Mouse (Mus musculus): Measurements from ENCODE around the gene Cryba4.

Gene Cryba4

DNA sequence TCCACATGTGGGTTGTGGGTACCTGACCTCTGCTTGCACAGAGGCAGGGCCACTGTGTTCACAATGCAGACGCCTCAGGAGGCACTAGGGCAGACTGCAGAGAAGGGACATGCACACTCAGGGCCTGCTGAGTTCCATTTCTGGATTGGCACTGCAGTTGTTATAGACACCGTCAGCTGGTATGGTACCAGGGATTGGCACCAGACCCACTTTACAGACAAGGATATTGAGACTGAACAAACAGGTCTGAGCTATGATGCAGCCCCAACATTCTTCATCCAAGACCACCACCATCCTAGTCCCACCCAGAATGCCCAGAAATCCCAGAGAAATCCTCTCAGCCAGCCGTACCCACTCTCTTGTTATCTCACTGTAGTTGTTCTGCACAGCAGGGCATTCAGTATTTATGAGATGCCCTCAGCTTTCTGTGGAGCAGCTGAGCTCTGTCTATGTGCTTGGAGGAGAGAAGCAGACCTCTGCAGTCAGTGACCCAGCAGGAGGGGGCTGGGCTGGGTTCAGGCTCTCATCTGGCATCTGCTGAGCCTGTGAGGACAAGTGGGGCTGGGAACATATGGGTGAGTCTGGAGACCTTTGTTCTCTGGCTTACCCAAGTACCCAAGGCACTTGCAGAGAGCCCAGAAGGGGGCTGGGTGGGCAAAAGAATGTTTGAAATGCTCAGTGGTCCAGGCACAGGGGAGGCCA is 13.4 kb downstream of the Cryba4 start:
- in situ Hi-C loops (cut with MboI, MseI) = no loop called here

DNA sequence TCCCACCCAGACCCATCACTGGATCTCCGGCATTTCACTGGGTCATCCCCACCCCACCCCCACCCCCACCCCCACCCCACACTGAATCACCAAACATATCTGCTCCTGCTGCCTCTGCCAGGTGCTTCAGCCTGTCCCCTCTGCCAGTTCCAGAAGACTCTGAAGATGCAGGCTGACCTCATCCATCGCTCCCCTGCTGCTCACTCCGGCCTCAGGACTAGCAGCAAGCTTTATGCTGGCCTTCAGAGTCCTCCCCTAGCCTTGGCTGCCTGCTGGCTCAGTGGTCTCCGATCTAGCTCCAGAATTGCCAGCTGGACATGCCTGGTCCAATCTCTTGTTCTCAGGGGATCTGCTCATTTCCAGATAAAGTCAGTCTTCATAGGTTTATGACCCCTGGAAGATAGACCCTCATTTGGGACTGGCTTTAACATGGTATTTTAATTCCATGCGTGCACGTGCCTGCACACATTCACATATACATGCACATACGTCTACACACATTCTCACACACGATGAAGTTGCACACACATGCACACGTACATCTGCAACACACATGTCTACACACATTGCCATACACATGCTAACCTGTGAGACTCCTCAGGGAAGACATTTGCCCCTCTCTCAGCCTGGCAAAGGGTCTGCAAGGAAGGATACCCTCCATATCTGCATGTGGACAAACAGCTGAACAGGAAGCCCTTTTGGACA is 14.3 kb downstream of the Cryba4 start:
- in situ Hi-C loops (cut with MboI, MseI) = no loop called here

DNA sequence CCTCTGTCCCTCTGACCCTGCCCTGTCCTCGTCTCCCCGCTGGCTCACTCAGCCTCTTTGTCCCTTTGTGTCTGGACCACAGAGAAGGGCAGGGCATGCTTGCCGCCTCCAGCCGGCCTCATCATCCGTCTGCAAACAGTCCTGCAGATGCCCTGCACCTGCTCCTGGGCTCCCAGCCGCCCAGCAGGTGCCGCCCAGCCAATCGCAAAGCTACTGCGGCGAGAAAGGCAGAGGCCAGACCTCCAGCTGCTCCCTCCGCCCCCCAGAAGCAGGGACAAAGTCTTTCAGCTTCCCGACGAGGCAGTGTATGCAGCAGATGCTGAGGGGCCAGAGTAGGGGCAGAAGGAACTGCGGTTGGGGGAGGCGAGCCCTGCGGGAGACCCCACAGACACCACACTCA is 14.9 kb downstream of the Cryba4 start:
- in situ Hi-C loops (cut with MboI, MseI) = no loop called here

DNA sequence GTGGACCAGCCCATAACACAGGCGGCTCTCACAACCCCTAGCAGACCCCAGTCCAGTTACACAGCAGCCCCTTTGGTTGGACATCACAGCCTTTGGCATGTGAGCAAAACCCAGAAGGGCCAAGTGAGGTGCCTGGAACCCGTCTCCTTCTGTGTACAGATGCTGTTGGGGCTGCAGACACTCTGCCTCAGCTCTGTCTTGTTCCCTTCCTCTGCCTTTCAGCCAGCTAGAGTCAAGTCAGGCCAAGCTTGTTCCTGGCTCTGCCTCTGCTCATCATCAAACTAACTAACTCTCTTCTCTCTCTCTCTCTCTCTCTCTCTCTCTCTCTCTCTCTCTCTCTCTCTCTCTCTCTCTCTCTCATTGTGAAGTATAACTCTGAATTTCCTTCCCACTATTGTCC is 15.7 kb downstream of the Cryba4 start:
- in situ Hi-C loops (cut with MboI, MseI) = no loop called here

DNA sequence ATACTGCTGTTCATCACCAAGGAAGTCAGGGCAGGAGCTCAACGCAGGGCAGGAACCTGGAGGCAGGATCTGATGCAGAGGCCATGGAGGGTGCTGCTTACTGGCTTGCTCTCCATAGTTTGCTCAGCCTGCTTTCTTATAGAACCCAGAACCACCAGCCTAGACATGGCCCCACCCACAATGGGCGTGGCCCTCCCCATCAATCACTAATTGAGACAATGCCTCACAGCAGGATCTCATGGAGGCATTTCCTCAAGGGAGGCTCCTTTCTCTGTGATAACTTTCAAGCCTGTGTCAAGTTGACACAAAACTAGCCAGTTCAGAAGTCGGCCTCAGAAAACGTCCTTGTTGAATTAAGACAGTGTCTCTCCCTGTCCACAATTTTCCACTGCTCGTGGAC is 16.5 kb downstream of the Cryba4 start:
- in situ Hi-C loops (cut with MboI, MseI) = no loop called here

DNA sequence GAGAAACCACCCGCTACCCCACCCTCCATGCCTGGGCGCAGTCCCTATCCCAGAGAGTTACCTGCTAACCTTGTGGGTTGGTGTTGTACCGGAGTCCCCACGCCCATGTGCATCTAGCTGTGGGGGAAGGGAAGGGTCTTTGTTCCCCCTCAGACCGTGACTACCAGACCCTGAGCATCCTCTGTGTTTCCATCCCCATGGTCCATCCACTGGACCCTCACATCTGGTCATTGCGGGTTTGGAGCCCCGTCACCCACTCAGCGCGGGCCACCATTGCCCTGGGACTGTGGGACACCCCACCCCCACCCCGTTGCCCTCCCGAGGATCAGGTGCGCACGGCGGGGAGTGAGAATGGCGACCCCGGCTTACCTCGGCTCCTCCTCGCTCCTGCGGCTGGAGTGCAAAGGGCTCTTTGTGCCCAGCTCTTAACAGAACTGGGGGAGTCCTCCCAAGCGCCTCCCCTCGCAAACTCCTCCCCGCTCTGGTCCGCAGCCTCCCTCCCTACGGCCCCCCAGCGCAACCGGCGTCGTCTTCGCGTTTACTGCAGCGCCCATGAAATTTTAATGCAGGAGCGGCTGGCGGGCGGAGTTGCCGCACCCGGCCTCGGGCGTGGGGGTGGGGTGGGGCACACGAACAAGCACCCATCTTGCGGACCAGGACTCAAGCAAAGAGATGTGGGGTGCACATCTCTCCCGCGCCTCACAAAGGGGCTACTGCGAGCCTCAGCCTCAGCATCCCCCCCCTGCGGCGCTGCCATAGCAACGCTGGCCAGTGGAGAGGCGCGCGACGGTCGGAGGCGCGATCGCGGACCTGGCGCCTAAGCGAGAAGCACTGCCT is 23.9 kb downstream of the Cryba4 start:
- in situ Hi-C loops (cut with MboI, MseI) = no loop called here

DNA sequence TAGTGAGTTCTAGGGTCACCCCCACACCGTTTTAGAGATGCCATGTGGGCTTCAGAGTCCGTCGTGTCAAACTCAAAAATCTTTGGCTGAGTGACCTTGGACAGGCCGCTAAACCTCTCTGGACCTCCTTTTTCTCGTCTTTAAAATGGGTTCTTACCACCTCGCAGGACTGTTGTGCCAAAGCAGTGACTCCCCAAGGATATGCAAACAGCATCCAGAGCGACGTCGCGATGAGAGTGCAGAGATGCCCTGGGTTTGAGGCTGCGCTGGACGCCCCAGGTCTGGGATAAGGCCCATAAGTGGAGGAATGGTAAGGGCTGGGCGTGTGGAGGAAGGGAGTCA is 24.4 kb downstream of the Cryba4 start:
- in situ Hi-C loops (cut with MboI, MseI) = no loop called here

DNA sequence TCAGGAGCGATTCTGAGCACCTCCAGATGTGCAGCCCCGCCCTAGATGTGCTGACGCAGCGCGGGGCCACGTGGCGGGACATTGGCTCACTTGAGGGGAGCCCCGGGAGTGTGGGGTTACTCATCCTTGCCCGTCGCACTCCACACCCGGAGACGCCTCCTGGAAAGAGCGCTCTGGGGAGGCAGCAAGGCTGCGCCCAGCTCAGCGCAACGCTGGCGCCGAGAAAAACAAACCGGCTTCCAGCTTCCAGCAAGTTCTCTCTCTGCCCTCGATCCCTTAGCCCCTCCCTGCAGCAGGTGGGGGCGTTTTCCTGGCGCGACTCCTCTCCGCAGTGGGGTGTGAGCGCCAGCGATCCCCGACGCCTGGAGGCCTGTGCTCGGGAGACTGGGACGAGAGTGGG is 25.0 kb downstream of the Cryba4 start:
- in situ Hi-C loops (cut with MboI, MseI) = no loop called here

DNA sequence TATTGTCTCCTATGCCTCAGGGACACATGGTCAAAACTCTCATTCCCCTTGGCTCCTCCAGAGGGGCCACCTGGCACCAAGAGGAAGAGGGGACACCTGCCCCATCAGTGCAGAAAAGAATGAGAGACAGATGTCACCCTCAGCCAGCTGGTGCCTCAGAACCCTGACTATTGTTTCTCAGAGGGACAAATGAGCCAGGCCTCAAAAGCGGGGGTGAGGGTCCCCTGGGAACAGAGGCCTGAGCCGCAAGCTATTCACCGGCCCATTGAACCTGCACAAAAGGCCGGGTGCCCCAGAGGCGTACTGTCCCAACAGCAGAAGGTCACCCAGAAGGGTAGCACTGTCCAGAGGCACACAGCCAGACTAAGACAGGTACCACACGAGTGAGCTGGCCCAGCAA is 26.7 kb downstream of the Cryba4 start:
- in situ Hi-C loops (cut with MboI, MseI) = no loop called here

DNA sequence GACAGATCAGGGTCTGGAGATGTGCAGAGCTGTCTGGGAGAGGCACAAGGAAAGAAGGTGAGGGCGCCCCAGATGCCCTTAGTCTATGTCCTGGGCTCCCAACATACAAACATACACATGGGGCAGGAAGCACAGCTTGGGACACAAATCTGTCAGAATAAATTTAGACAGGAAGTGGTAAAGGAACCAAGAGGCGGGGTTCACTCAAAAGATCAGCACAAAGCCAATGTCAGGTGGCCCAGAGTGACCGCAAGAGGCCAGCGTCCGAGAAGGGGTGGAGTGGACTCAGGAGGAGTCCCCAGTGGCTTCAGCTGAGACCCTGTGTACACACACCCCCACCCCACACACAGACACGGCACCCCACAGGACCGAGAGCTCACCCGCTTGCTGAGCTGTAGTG is 32.1 kb downstream of the Cryba4 start:
- in situ Hi-C loops (cut with MboI, MseI) = no loop called here

DNA sequence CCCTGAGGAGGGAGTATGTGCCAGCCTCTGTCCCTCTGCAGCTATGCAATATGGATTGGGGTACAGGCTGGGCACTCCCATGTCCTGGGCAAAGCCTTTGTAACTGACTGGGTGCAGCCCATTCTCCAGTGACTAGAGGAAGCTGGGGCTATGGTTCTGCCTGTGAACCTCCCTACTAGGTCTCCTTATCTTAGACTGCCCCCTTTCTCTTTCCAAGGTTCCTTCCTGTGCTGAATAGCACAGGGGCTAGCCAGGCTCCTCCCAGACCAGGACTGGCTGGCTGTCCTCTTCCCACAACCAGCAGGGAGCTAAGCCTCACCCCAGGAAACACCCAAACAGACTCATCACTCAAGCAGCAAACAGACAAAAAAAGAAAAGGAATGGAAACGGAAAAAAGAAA is 32.9 kb downstream of the Cryba4 start:
- in situ Hi-C loops (cut with MboI, MseI) = no loop called here

DNA sequence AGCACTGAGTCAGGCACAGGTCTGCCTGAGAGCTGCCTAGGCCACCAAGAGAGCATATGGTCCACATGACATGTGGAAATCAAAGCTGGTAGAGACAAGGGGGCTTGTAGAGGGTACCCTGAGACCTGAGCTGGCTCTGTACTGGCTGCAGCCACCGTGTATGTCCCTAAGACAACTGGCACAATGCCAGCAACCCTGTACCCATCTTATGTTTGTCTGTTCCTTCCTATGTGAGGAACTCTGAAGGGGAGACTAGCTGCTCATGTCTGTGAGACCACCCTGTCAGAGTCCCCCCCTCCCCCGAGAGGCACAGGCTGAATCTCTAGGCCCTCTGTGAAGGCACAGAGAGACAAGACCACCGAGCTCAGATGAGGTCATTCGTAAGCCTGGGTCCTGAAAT is 33.6 kb downstream of the Cryba4 start:
- in situ Hi-C loops (cut with MboI, MseI) = no loop called here

DNA sequence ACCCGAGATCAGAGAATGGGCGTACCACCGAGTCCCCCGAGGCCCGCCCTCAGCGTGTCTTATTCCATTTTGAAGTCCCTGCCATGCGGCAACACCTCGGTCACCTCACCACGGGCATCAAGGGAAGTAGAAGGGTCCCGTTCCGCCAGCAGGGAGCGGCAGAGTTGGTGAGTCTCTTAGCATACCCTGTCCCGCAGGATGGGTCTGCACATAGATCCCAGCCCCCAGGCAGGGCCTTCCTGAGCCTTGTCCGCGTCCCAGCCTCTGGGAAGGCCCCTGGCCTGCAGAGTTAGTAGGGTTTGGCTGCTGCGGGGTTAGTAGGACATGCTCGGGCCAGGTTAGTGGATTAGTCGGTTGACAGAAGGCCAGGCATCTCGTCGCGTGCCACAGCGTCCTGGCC is 35.3 kb downstream of the Cryba4 start:
- in situ Hi-C loops (cut with MboI, MseI) = no loop called here

DNA sequence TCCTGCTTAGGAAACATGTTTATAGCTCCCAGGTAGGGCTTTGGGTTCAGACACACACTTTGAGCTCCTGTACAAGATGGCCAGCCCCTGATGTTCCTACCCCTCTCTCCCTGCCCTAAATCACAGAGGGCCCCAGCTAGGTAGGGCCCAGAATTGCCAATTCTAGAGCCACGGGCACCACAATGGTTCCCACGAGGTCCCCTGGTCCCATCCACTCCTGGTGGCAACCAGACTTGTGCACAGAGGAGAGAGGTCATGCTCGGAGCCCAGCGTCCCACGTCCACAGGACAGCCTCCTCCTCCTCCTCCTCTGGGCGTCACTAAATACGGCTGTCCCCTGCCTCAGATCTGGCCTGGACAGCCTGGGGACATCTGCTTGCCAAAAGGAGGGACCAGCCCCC is 36.0 kb downstream of the Cryba4 start:
- in situ Hi-C loops (cut with MboI, MseI) = no loop called here

DNA sequence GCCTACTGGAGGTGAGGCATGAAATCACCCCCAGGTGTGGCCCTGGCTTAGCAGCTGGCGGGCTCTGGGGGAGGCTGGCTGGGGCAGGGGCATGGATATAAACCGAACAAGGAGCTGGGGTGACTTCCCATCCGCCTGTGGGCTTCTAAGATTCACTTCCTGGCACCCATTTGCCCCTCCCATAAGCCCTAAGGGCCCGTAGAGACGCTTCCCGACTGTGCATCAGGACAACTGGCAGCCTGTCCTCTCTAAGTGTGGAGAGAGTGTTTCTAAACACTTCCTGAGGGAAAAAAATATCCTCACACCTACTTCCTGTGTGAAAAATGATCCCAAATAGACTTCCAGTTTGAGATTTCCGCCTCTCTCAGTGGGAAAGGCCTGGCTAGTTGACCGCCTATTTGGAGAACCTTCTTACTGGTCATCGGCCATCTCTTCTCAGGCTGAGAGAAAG is 36.5 kb downstream of the Cryba4 start:
- in situ Hi-C loops (cut with MboI, MseI) = no loop called here

DNA sequence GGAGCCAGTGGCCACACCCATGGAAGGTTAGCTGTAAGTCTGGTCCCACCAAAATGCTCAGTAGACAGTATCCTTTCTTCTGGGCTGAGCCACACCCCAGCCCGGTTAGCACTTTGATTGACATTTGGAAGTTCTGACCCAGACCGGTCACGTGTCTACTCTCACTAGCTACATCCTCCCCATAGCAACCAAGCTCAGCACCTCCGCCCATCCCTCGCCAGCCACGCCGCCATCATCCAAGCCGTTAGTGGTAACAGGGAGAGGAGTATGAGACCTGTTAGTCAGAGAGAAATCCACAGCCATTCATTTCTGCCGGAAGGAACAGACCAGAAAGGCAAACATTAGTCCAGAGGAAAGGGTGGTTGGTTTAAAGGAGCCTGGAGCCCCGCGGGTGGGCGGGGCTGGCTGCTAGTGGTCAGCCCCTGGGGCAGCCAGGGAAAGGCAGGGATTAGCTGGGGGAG is 37.0 kb downstream of the Cryba4 start:
- in situ Hi-C loops (cut with MboI, MseI) = no loop called here

DNA sequence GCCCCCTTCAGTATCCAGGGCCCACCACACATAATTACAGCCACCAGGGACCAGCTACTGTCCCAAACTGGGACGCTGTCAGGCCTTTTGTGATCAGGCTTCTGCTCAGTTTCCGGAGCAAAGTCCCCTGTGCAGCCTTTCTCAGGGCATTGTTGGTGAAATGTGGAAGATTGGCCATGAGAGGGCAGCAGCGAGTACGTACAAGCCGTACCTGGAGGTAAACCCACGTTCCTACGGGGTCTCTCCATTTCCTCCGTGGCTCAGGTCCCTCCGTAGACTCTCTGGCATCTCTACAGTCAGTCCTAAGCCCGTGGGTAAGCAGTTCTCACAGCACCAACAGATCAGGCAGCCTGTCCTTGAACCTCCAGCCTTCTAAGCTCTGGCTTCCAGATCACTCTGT is 37.9 kb downstream of the Cryba4 start:
- in situ Hi-C loops (cut with MboI, MseI) = no loop called here

DNA sequence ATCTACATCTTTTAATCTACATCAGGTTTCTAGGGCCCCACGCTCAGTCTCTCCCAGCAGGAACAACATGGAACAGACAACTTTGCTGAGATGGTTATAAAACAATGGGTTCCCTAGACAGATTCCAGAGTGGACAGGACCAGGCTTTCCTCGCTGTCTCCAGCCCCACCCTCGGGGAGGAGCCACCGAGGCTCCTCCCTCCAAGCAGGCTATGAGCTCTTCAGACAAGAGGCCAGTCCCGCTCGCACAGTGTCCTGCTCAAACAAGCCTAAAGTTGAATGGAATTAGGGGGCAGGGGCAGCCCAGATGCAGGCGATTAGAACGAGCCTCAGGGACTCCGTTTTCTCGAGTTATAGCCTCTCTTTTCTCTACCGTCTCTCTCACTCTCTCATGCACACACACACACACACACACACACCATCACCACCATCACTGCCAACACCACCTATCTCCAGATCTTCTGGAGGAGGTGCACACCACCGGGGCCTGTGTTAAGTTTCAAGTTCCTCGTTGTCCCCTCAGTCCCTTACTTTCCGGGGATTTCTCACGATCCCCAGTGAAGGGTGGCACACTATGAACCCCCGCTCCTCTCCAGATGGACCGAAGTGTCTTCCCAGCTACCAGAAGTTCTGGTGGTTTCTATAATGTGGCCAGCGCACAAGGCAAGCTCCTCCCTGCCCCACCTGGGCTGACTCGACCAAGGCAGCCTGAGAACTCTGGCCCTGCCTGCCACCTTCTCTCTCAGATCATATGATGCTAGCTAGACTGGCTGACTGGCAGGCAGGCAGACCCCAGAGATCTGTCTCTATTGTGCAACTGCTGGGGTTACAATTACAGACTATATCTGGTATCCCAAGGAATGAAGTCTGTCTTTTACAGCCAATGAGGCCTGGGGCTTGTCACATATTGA is 38.7 kb downstream of the Cryba4 start:
- in situ Hi-C loops (cut with MboI, MseI) = no loop called here

DNA sequence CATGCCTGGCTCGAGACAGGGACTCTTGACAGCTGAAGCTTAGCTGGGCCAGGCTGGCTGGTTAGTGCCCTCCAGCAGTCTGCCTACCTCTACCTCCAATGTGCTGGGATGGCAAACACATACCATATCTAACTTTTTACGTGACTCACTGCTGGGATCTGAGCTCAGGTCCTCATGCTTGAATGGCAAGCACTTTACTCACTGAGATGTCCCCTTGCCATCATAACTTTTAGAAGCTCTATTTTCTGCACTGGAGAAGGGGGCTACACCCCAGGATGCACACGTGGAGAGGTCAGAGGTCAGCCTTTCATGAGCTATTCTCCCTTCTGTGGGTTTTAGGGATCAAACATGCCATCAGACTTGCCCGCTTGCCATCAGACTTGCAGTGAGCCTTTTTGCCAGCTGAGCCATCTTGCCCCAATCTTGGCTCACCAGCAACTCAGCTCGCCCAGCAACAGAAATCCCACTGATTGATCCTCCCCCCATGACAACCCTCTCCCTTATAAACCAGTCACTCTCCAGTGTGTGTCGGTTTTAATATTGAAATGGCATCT is 39.5 kb downstream of the Cryba4 start:
- in situ Hi-C loops (cut with MboI, MseI) = no loop called here

DNA sequence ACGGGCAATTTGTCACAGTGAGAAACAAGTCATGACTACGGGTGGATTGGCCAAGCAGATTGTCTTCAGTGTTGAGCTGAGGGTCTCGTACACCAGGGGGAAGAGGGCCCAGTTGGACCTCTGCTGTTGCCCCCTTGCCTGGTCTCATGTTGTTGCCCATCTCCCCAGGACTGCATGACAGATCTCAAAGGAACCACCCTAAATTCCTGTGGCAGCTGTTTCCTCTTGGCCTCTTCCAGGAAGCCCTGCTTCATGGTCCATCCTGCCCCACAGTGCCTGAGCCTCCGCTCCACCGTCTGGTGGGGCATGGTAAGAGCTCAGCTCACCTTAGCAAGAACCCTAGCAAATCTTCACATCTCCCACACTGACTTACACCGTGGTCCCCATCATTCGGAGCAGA is 40.4 kb downstream of the Cryba4 start:
- in situ Hi-C loops (cut with MboI, MseI) = no loop called here

DNA sequence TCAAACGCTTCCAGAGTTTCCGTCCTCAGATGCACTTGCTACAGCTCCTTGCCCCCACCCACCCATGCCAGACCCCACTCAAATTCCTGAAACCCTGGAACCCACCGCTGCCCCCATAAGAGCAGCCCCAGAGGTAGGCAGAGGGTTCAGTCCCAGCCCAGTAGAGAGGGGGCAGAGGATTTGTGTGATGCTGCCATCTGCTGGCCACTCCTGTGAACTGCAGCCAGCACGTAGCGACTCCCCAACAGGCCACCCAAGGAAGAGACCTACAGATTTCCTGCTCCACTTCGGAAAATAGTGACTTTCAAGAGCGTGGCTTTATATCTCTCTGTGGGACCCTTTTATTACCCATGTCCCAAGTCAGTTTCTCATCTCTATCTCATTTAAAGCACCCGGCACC is 42.2 kb downstream of the Cryba4 start:
- in situ Hi-C loops (cut with MboI, MseI) = no loop called here

Data from T-helper 1 cell (primary cell).